Mouse (Mus musculus) spleen, adult 18-20 months (tissue): ENCODE results near the gene Azin2.

Experiments
- DNase-seq, 2 experiments: peaks; one replicate each; pipeline ENCODE4 v3.0.0; 2022; ENCODE audit warnings: mixed read lengths in 2 of 2

Azin2 gene

DNA sequence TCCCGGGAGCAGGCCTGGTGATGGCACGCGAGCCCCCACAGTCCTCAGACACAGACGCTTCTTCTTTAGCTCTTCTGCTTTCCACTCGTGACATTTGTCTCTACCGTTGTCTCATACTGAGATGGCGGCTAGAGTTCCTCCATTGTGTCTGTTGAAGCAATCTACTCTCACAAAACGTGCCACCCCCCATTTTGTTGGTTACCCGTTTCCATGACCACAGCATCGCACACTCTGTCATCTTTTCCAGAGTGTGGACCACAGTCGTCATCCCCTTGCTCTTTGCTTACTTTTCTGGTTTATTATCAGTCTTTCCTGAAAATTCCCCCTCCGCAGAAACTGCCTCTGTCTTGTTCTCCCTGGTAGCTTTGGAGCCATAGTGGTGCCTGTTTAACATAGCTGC lies 68.1 kb downstream of the Azin2 start:
- DNase-seq = no peak

DNA sequence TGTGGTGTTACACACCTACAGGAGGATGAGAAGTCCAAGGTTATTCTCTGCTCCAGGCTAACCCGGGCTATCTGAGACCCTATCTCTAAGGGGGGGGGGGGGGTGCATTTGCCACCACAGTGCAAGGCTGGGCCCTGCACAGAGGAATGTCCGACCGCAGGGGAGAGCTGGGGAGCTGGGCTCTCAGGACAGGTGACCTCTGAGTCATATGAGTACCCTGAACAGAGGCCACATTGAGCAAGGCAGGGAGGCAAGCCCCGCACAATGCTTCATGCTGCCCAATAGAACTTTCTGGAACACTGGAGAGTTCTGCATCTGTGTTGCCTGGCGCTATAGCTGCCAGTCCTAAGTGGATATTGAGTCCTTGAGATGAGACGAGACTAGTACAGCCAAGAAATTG lies 70.1 kb downstream of the Azin2 start:
- no peak for DNase-seq

DNA sequence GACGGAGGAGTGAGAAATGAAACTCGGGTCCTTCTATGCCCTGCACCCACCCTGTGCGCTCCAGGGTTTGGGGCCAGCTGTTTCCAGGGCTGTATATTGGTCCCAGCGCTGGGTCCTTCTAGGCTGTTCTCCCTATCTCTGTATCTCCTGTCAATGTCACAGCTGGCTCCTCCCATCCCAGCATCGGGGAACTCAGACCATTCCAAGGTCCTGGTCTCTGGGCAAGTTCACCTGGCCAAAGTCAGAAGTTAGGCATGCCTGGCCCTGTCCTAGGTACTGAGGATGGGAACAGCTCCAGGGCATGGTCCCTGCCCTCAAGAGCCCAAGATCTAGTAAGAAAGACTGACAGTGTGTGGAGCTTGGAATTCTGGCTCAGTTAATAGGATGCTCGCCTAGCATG lies 70.5 kb downstream of the Azin2 start:
- no peak for DNase-seq

DNA sequence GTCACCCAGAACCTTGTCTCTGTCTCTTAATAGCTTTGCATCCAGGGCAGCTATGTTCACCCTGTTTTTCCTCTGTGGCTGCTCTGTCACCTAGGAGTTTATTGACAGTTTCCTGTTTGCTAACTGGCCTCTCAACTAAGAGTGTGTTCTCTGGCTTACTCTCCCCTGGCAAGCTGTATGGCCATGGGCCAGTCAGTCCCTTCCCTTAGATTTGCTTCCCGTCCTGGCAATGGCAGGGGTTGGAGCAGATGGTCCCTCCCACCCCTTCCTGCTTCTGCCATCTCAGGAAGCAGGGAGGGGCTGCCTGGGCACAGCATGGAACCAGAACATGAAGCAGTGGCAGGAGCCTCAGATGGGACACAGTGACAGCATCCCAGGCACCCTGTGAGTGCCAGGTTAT lies 71.1 kb downstream of the Azin2 start:
- peak in 1 of 2 experiments; percentile 16 for DNase-seq

DNA sequence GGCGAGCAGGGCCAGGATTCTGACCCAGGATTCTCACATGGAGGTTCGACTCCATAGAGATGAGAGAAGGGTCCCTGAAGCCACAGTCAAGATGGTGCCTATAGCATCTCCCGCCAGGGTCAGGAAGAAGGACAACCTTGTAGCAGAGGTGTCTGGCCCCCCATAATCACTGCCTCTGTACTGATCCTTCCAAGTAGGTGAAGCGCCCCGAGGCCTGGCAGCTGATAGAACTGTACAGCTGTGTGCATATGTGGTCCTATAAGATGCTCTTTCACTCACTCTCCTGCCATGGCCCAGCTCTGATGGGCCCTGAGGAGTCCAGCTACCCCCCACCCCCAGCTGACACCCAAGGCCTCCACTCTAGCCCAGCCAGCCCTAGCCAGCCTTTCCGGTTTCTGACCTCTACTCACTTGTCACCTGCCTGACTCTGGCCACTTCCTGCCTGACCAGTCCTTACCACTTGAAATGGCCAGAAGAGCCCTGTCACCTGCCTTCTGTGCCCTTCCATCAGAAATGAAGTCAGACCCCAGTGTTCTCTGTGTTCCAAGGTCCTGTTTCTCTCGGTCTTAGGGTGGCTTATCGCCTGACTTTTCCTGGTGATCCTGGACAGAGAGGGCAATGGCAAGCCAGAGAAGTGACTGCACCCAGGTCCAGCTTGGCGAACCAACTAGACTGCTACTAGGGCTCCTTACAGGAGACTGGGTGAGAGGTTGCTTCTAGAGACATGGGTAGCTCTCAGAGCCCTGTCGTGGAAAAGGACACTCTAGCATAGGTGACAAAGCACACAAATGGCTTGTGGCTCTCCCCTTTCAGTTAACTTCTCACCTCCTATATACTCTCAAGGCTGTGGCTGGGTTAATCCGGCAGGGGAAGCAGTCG lies 72.3 kb downstream of the Azin2 start:
- no peak for DNase-seq

DNA sequence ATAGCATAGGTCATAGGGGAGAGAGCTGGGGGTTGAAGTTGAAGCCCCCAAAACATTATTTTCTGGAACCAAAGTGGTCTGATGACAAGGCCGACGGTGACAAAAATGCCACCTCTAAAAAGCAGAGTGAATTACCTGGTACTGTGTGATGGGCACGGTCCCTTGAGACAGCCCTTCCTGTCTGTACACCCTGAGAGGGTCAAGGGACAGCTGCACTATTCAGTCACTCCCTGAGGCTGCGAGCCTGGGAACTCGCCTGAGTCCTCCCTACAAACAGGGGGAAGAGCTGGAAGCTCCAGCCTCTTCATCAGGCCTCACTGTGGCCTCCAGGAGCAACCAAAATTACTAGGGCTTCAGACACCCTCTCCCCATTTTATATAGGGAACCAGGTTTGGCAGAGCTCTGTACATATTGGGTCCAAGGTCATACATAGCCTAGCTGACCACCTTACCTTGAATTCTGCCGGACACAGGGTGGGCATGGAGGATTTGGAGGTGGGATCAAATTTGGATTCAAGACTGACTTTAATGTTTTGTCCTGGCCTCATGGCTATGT lies 73.7 kb downstream of the Azin2 start:
- DNase-seq = no peak

DNA sequence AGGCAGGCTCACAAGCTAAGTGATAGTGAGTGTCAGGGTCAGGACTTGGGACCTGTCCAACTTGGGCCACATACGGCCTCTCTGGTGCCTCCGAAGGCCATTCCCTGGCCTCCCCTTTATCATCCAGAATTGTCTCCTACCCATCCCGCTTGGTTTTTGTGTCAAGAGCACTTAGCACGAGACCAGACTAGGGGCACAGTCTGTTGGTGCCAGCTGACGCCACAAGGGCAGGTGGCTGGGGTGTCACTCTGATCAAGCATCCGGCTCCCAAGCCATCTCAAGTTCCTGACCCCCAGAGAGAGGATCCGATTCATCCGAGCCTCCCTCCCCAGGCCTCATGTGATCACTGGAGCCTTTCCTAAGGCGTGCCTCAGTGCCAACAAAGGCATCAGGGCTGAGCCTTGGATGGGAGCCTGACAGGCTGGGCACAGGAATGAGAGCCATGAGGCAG lies 74.6 kb downstream of the Azin2 start:
- DNase-seq = no peak

DNA sequence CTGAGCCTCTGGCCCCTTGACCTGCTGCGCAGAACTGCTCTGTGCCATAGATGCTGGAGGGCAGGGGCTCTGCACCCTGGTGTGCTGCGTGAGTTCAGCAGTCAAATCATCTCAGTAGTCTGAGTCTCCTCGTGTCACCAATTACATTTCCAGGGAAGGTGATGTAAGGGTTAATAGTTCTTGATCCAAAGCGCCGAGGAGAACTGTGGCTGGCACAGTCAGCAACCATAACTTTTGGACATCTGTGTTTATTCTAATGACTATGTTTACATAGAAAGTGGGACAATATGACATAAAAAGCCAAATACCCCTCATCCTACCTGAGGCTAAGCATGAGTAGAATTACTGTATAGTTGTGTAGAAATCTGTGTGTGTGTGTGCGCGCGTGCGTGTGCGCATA lies 75.2 kb downstream of the Azin2 start:
- no peak for DNase-seq

DNA sequence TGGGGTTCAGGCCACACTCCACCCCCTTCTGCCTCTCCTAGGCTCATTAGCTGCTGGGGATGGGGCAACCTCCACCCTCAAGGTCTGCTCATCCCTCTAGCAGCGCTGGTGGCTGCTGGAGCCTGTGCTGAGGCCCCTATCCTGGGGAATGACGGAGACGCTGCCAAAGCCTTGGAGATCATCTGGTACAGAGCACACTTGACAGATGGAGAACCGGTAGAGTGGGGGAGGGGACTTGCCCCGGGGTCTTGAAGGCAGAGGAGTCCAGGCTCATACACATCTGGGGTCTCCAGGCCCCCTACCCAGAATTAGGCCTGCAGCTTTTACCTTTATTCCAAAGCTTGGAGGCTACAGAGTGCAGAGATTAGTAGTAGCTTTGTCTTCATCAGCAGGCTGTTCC lies 75.7 kb downstream of the Azin2 start:
- DNase-seq = no peak

DNA sequence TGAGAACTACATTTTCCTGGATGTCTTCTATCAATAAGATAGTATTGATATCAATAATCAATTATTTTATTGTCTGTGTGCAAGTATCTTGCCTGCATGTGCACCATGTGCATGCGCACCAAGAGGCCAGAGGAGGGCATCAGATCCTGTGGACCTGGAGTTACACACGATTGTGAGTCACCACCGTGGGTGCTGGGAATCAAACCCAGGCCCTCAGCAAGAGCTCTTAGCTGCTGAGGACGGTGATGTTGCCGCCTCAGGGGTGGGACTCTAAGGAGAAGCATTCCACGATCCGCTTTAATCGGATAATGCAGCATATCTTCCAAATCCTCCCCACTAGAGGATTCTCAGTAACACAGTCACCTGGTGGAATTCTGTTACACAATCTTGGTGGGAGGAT lies 76.7 kb downstream of the Azin2 start:
- DNase-seq = no peak

DNA sequence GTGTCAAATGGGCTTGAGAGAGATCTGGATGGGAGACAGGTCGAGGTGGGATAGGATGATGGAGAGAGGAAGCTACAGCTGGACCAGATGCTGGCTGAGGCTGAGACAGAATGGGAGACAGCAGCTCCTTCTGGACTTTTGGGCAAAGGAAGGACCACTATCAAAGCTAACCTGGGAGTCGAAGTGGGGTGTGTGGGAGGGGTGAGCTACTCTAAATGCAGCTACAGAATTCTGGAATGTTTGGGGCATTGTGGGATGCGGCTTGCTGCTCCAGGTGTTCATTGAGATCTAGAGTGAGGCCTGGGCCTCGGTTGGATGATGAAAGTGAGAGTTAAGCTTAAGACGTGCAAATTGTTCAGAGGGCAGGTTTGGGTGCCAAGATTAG lies 77.5 kb downstream of the Azin2 start:
- no peak for DNase-seq

DNA sequence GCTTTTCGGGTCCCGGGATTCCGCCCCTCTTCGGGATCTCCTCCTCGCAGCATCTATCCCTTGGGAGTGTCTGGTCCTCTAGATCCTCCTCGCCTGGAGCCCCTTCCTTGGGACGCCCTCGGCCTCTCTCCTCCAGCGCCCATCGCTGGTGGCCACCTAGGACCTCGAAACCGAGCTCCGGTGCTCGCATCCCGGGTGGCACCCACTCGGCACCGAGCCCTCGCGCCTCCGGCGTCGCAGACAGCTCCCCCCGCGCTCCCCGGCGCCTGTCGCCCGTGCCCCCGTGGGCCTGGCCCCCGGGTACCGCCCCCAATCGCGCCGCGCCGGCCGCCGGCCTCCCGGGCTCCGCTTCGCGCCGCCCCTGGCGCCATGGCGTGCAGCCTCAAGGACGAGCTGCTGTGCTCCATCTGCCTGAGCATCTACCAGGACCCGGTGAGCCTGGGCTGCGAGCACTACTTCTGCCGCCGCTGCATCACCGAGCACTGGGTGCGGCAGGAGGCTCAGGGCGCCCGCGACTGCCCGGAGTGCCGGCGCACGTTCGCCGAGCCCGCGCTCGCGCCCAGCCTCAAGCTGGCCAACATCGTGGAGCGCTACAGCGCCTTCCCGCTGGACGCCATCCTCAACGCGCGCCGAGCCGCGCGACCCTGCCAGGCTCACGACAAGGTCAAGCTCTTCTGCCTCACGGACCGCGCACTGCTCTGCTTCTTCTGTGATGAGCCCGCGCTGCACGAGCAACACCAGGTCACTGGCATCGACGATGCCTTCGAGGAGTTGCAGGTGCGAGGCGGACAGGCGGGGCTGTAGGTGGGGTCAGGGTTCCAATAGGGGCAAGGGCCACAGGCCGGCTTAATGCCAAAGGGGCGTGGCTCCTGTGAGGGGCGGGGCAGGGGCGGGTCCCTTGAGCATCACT lies 78.2 kb downstream of the Azin2 start:
- peak; percentile 24 to 44 for DNase-seq

DNA sequence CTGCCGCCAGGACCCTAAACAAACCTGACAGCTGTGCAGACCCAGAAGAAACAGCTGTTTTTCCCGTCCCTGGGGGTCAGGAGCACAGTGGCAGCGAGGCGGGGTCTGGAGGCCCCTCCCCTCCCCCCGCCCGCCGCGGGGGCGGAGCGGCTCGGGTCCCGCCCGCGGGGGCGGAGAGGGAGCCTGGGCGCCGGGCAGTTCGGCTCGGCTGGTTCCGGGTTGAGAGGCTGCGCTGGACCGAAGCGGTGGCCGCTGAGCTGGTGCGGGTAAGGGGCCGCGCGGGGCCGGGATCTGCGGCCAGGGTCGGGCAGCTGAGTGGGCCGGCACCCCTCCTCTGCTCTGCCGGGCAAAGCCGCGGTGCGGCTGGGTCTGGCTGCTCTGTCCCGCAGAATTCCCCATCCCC lies 78.9 kb downstream of the Azin2 start, which contains the start of gene Trim62:
Trim62 (plus strand) TSS at position 202 of the 403 bp plus-strand sequence.
- DNase-seq = peak; percentile 64 to 77
